Mouse (Mus musculus): ENCODE data around the gene Trp63. TPM values are rescaled to one million over a fixed set of nuclear protein-coding genes. Genes with fewer than 3 reads are reported as not detected.

Gene Trp63
- polyA plus RNA-seq, 1 experiment from 2014 or later, result 0.37 TPM

DNA sequence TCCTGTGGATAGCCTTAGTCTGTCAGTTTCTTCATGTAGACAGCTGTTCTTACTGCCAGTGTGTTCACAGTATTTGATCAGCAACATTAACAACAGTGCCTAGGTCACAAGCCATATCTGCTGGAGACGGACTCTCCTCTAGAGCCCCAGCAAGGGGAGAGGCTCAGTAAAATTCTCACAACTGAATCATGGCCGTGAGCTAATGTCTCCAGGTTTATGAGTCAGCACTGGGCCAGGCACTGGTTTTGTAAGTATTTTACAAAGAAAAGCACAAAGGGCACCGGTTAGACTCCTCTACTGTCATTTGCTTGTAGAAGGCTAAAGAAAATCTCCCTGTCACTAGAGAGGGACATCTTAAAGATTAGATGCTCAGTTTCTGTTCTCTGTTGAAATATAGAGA is 151.7 kb downstream of the Trp63 start:
- no peak for ATAC-seq (ENCODE audit: insufficient number of reproducible peaks, low FRiP score)
- H3K4me1 ChIP-seq (replicated peaks), result no peaks in the 10 kb centered on the region
- no peaks in the 10 kb centered on the region for H3K9me3 ChIP-seq (replicated peaks)
- no peaks in the 10 kb centered on the region for H3K27me3 ChIP-seq (replicated peaks)
- no peak overlapping the region for H3K9ac ChIP-seq
- H3K36me3 ChIP-seq, result no peaks in the 10 kb centered on the region
- no peak overlapping the region for H3K4me2 ChIP-seq
- whole genome bisulfite sequencing, result 64% methylated on average over 3 of the region's 3 CpGs
- H3K4me3 ChIP-seq, result no peak overlapping the region
- H3K27ac ChIP-seq (ENCODE audit: poor library complexity, severe bottlenecking), result no peak overlapping the region

DNA sequence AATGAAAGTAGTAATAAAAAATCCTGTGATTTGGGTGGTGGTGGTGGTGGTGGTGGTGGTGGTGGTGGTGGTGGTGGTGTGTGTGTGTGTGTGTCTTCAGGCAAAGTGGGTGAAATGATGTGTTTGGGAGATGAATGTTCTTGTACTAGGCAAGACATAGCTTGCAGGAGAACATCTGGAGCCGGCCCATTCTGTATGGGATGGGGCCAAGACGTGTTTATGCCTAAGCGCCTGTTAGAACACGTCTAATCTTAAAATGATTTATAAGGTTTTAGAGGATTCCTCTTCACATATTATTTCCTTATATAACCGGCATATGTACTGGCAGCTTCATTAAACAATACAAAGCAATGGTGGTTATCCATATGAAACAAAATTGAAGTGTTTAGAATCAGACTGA is 152.2 kb downstream of the Trp63 start:
- no peaks in the 10 kb centered on the region for H3K9me3 ChIP-seq (replicated peaks)
- ATAC-seq (ENCODE audit: insufficient number of reproducible peaks, low FRiP score), result no peak
- no peak overlapping the region for H3K4me2 ChIP-seq
- H3K4me3 ChIP-seq, result no peak overlapping the region
- whole genome bisulfite sequencing, result 83% methylated on average over 5 of the region's 5 CpGs
- no peaks in the 10 kb centered on the region for H3K4me1 ChIP-seq (replicated peaks)
- no peaks in the 10 kb centered on the region for H3K36me3 ChIP-seq
- no peaks in the 10 kb centered on the region for H3K27me3 ChIP-seq (replicated peaks)
- no peak overlapping the region for H3K9ac ChIP-seq
- no peak overlapping the region for H3K27ac ChIP-seq (ENCODE audit: poor library complexity, severe bottlenecking)

DNA sequence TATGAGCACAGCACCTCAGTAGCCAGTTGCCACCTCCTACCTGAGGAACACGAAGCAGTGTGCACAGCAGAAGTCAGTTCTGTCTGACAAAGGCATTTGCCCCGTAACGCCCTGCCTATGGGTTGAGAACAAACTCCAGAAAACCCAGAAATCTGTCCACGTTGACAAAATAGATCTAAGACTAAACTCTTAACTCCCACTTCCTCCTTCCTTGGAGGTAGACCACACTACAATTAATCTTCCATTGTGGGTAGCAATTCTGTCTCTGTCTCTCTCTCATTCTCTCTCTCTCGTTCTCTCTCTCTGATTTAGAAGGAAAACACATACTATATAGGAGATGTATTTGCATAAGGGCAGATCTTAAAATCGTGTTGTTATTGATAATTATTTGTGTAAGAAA is 159.4 kb downstream of the Trp63 start:
- ATAC-seq (ENCODE audit: insufficient number of reproducible peaks, low FRiP score), result no peak
- Histone ChIP-seq H3K9ac (no peak overlapping the region), H3K27me3 (replicated peaks) (no peaks in the 10 kb centered on the region), H3K4me1 (replicated peaks) (no peaks in the 10 kb centered on the region), H3K4me3 (no peak overlapping the region), H3K9me3 (replicated peaks) (no peaks in the 10 kb centered on the region), H3K4me2 (no peak overlapping the region), H3K27ac (ENCODE audit: poor library complexity, severe bottlenecking) (no peak overlapping the region), H3K36me3 (no peaks in the 10 kb centered on the region)
- 72% methylated on average over 6 of the region's 6 CpGs for WGBS

DNA sequence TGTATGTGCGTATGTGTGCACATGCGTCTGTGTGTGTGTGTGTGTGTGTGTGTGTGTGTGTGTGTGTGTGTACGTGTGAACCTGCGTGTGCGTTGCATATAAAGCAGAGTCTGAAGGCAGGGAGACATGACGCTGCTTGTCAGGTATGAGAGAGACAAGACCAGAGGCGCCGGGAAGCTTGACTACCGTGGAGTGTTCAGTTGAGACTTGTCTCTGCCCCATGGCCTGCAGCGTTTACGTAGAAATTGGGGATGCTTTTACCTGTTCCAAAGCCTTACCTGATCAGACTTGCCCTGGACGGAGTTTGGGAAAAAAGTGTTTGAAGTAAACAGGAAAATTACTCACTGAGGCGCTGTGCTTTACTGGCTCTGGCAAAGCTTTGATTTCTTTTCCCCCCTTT is 160.1 kb downstream of the Trp63 start:
- no peaks in the 10 kb centered on the region for H3K9me3 ChIP-seq (replicated peaks)
- no peak overlapping the region for H3K9ac ChIP-seq
- no peak for ATAC-seq (ENCODE audit: insufficient number of reproducible peaks, low FRiP score)
- H3K4me2 ChIP-seq, result no peak overlapping the region
- H3K27me3 ChIP-seq (replicated peaks), result no peaks in the 10 kb centered on the region
- H3K36me3 ChIP-seq, result no peaks in the 10 kb centered on the region
- WGBS, result 82% methylated on average over 13 of the region's 13 CpGs
- no peaks in the 10 kb centered on the region for H3K4me1 ChIP-seq (replicated peaks)
- no peak overlapping the region for H3K4me3 ChIP-seq
- H3K27ac ChIP-seq (ENCODE audit: poor library complexity, severe bottlenecking), result no peak overlapping the region

DNA sequence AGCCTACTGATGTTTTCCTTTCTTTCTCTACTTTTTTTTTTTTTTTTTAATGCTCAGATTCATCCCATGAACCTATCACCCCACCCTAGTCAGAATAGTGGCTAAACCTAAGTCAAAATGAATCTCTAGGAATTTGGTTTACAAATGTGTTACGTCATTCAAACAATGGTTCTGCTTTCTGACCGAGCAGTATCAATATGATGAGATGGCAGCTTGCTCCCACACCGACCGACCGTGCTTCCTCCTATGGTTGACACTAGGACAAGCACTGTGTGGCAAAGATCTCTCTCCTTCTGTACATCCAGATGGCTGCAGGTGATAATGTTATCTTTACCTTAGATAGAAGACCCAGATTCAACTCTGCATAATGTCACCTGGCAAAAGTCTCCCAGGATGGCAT is 163.0 kb downstream of the Trp63 start:
- H3K27ac ChIP-seq (ENCODE audit: poor library complexity, severe bottlenecking), result no peak overlapping the region
- no peak for ATAC-seq (ENCODE audit: insufficient number of reproducible peaks, low FRiP score)
- H3K4me3 ChIP-seq, result no peak overlapping the region
- no peaks in the 10 kb centered on the region for H3K27me3 ChIP-seq (replicated peaks)
- H3K36me3 ChIP-seq, result no peaks in the 10 kb centered on the region
- H3K4me1 ChIP-seq (replicated peaks), result no peaks in the 10 kb centered on the region
- no peaks in the 10 kb centered on the region for H3K9me3 ChIP-seq (replicated peaks)
- 83% methylated on average over 5 of the region's 5 CpGs for WGBS
- H3K9ac ChIP-seq, result no peak overlapping the region
- H3K4me2 ChIP-seq, result no peak overlapping the region

DNA sequence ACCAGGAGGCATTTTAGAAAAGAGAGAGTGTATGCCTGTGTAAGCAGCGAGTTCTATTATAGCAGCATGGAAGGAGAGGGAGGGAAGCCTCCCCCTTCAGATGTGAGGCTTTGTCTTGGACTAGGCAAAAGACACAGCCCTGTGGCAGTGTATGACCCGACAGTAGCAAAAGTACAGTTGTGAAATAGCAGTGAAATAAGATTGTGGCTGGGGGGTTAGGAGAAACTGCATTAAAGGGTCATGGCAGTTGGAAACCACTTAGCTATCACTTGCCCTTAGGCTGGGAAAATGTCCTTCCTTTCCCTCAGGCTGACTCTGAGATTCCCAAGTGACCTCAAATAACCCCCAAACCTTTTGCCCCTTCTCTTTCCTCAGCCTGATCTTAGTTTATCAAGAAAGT is 164.9 kb downstream of the Trp63 start:
- ATAC-seq (ENCODE audit: insufficient number of reproducible peaks, low FRiP score), result no peak
- no peak overlapping the region for H3K27ac ChIP-seq (ENCODE audit: poor library complexity, severe bottlenecking)
- H3K4me1 ChIP-seq (replicated peaks), result no peaks in the 10 kb centered on the region
- no peaks in the 10 kb centered on the region for H3K9me3 ChIP-seq (replicated peaks)
- WGBS, result 64% methylated on average over 2 of the region's 2 CpGs
- no peak overlapping the region for H3K4me2 ChIP-seq
- H3K36me3 ChIP-seq, result no peaks in the 10 kb centered on the region
- no peaks in the 10 kb centered on the region for H3K27me3 ChIP-seq (replicated peaks)
- H3K4me3 ChIP-seq, result no peak overlapping the region
- H3K9ac ChIP-seq, result no peak overlapping the region

DNA sequence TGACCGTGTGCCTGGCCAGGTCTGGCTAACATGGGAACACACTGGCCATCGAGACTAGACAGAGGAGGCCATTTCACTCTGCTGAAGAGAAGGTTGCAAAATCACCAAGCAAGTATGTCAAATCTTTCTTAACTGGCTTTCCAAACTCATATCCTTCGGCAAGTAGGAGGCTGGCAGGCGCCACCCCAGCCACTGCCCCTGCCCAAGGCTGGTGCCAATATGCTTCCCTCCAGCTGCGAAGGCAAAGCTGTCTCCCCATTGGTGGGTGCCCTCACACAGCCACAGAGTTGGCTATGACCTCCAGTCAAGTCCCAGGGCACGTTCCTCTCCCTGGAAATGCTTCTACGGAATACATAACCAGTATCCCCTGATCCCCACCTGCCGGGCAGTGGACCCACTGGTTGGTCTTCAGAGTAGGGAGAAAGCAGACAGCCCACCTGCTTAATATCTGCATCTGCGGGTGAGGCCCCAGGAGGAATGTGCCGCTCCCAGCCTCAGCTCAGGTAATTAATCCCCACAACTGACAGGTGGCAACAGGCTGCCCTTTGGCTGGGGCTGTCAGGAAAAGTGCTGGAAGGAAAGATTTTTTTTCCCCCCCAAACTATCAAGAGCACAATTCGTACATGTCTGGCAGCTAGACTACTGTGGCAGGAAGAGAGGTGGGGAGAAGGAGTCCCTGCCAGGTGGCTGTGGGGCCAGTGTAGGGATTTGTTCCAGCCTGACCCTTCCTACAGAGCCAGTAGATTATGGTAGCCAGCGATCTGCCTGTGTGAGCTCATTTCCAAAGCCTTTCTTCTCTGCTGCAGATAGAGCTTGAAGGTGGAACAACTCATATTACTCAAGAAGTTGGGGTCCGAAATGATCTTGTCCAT is 166.3 kb downstream of the Trp63 start:
- Histone ChIP-seq H3K27ac (ENCODE audit: poor library complexity, severe bottlenecking) (no peak overlapping the region), H3K9me3 (replicated peaks) (no peaks in the 10 kb centered on the region), H3K36me3 (no peaks in the 10 kb centered on the region), H3K4me1 (replicated peaks) (no peaks in the 10 kb centered on the region), H3K9ac (no peak overlapping the region), H3K4me2 (no peak overlapping the region), H3K4me3 (no peak overlapping the region), H3K27me3 (replicated peaks) (no peaks in the 10 kb centered on the region)
- WGBS, result 70% methylated on average over 13 of the region's 13 CpGs
- ATAC-seq (ENCODE audit: insufficient number of reproducible peaks, low FRiP score), result no peak

DNA sequence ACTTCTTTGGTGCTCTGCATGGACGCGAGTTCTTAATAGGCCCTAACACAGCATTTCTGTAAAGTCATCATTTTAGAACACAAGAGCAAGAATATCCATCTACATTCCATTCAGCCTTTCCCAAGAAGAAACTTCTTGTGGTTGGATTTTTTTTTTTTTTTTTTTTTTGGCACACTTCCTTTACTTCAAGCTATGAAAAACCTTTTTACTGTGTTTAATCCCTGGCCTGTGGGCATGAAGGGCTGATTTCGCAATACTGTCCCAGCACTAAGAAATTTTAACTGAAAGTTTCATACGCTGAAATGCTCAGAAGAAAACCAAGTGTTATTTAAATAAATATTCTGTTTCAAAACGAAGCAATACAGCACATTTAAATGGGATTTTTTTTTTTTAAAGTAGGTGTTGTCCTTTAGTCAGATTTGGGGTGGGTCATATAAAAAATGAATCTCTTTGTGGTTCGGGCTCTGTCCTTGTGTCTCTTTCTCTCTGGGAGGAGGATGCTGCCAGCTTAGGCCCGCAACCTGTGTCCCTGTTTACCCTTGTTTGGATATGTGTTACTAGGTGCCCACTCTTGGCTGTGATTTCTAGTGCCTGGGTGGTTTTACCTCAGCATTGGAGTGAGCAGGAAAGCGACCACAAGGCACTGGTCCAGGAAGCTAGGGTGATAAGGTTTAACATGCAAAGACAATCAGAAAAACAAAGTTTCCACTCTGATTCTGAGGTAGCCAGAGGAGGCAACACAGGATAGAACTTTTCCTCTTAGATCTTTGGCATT is 177.4 kb downstream of the Trp63 start:
- Histone ChIP-seq H3K4me3 (no peak overlapping the region), H3K27ac (ENCODE audit: poor library complexity, severe bottlenecking) (no peak overlapping the region), H3K4me2 (no peak overlapping the region), H3K4me1 (replicated peaks) (no peaks in the 10 kb centered on the region), H3K9ac (no peak overlapping the region), H3K36me3 (no peaks in the 10 kb centered on the region), H3K27me3 (replicated peaks) (no peaks in the 10 kb centered on the region), H3K9me3 (replicated peaks) (no peaks in the 10 kb centered on the region)
- no peak for ATAC-seq (ENCODE audit: insufficient number of reproducible peaks, low FRiP score)
- 77% methylated on average over 8 of the region's 8 CpGs for WGBS

DNA sequence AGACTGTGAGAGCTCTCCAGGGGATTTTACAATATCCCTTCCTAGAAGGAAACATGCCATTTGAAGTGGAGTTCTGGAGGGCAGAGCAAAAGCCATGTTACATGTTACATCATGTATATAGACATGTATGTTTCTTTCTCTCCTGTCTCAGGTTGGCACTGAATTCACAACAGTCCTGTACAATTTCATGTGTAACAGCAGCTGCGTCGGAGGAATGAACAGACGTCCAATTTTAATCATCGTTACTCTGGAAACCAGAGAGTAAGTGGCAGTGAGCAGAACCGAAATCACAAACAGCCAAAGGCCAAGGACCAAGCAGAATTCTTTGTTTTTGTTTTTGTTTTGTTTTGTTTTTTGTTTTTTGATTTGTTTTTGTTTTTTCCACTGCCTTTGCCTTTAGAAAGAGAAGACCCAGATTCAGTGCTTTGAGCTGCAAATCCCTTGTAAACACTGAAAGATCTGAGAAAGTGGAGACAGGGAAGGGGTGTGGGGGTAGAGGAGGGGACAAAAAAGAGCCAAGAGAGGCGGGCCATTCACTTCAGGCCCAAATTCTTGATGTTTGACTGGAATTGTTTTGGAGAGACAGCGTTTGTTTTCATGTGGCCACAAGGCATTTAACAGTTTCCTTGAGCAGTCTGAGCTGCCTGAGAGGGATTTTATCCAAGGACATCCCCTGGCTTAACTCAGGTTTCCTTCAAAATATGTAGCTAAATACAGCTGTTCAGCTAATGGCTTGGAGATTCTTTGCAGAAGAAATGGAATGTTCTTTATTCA is 181.7 kb downstream of the Trp63 start:
- Histone ChIP-seq H3K9ac (no peak overlapping the region), H3K4me2 (no peak overlapping the region), H3K9me3 (replicated peaks) (no peaks in the 10 kb centered on the region), H3K27ac (ENCODE audit: poor library complexity, severe bottlenecking) (no peak overlapping the region), H3K4me1 (replicated peaks) (no peaks in the 10 kb centered on the region), H3K36me3 (no peaks in the 10 kb centered on the region), H3K4me3 (no peak overlapping the region), H3K27me3 (replicated peaks) (no peaks in the 10 kb centered on the region)
- 68% methylated on average over 7 of the region's 7 CpGs for WGBS
- ATAC-seq (ENCODE audit: insufficient number of reproducible peaks, low FRiP score), result no peak

DNA sequence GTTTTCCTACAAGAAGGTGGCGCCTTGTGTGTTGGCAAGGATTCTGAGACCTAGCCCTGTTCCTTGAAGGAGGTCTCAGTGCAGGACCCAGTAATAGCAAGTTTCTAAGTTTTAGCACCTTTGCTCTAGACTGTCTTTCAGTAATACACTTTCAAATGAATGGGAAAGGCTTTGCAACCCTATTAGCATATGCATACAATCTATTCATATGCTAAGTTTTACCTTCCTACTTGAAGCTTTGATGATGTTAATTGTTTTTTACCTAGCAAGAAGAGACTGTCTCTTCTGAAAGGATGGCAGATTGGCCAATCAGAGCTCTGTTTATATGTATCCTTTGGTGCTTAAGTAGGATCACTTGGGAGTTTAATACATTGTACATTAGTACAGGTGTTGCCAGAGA is 187.9 kb downstream of the Trp63 start:
- no peaks in the 10 kb centered on the region for H3K9me3 ChIP-seq (replicated peaks)
- 68% methylated on average over 1 of the region's 1 CpGs for WGBS
- ATAC-seq (ENCODE audit: insufficient number of reproducible peaks, low FRiP score), result no peak

DNA sequence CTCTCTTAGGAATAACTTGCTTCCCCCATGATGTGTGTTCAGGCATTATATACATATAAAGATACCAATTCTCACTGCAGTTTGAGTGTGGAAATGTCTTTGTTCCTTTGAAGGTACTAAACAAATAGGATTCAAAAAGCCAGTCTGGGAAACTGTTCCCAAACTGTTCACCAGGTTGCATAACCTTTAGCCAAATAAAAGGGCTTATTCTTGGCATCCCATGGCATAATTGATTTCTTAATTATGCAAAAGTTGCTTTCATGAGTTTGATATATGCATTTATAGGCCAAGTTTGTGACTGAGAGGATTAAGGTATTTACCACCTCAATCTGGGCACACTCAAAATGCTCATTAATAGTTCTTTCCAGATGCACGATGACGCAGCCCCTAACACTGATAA is 192.1 kb downstream of the Trp63 start:
- 84% methylated on average over 2 of the region's 2 CpGs for WGBS
- no peaks in the 10 kb centered on the region for H3K4me1 ChIP-seq (replicated peaks)
- H3K27me3 ChIP-seq (replicated peaks), result no peaks in the 10 kb centered on the region
- H3K4me2 ChIP-seq, result no peak overlapping the region
- H3K4me3 ChIP-seq, result no peak overlapping the region
- no peaks in the 10 kb centered on the region for H3K9me3 ChIP-seq (replicated peaks)
- no peaks in the 10 kb centered on the region for H3K36me3 ChIP-seq
- ATAC-seq (ENCODE audit: insufficient number of reproducible peaks, low FRiP score), result no peak
- no peak overlapping the region for H3K27ac ChIP-seq (ENCODE audit: poor library complexity, severe bottlenecking)
- H3K9ac ChIP-seq, result no peak overlapping the region

More for the DNA sequence above, 187.9 kb downstream of the Trp63 start:
- Histone ChIP-seq H3K27me3 (replicated peaks) (no peaks in the 10 kb centered on the region), H3K27ac (ENCODE audit: poor library complexity, severe bottlenecking) (no peak overlapping the region), H3K36me3 (no peaks in the 10 kb centered on the region), H3K4me3 (no peak overlapping the region), H3K4me2 (no peak overlapping the region), H3K9ac (no peak overlapping the region), H3K4me1 (replicated peaks) (no peaks in the 10 kb centered on the region)

Data from heart, embryonic 12.5 days (tissue).